Mouse (Mus musculus) hindbrain, embryonic 11.5 days (tissue): ENCODE data around the gene Fam118b. TPM values are rescaled to one million over a fixed set of nuclear protein-coding genes. Genes with fewer than 3 reads are reported as not detected.
A peak's percentile ranks its signal among the peaks of the same experiment; 100 is the strongest.

Source experiments
- ATAC-seq: fragments of 200-750 bp; cut with Nextera tagmentation; 2 replicates; pipeline ENCODE4 v1.8.0; 2017; ENCODE audit warnings: mild to moderate bottlenecking, moderate TSS enrichment, moderate library complexity; ENCODE audit not compliant: low FRiP score
- DNase-seq: peaks from one replicate; pipeline ENCODE4 v3.0.0-alpha.2; 2015; ENCODE audit warnings: low spot score
- H3K27ac ChIP-seq: fragments of 300-500 bp; sonication (generic); 2 replicates; pipeline ENCODE4 v1.5.1; 2014; ENCODE audit warnings: mild to moderate bottlenecking, low read depth, low read length
- H3K27me3 ChIP-seq: fragments of 300-500 bp; sonication (generic); 2 replicates; pipeline ENCODE4 v1.6.1; 2014; ENCODE audit warnings: mild to moderate bottlenecking, low read length, moderate library complexity, mixed read lengths; ENCODE audit not compliant: control insufficient read depth, insufficient read depth
- H3K36me3 ChIP-seq: fragments of 300-500 bp; sonication (generic); 2 replicates; pipeline ENCODE4 v1.6.1; 2014; ENCODE audit warnings: mild to moderate bottlenecking, low read length, moderate library complexity, mixed read lengths; ENCODE audit not compliant: control insufficient read depth, insufficient read depth
- H3K4me1 ChIP-seq: fragments of 300-500 bp; sonication (generic); replicated peaks from 2 replicates; pipeline ENCODE4 v1.6.1; 2014; ENCODE audit warnings: low read length, mixed read lengths; ENCODE audit not compliant: control insufficient read depth, insufficient read depth
- H3K4me2 ChIP-seq: fragments of 300-500 bp; sonication (generic); replicated peaks from 2 replicates; pipeline ENCODE4 v1.6.1; 2014; ENCODE audit warnings: mild to moderate bottlenecking, low read depth, low read length
- H3K4me3 ChIP-seq: fragments of 300-500 bp; sonication (generic); 2 replicates; pipeline ENCODE4 v1.5.1; 2014; ENCODE audit warnings: low read depth, low read length
- H3K9ac ChIP-seq: fragments of 300-500 bp; sonication (generic); 2 replicates; pipeline ENCODE4 v1.6.1; 2014; ENCODE audit warnings: low read depth, low read length
- H3K9me3 ChIP-seq: fragments of 300-500 bp; sonication (generic); 2 replicates; pipeline ENCODE4 v1.6.1; 2016; ENCODE audit warnings: low read length; ENCODE audit not compliant: control insufficient read depth
- WGBS: fragments of 180-500 bp; shearing (Covaris S2); extraction: QIAGEN DNeasy Blood & Tissue Kit; methylation state at CpG from one replicate; pipeline ENCODE4 v1.1.7; 2014; 5-methylcytosine and 5-hydroxymethylcytosine counted together
- polyA plus RNA-seq: library from polyadenylated mRNA; unstranded; fragments of >200 nt; fragmentation: Nextera tagmentation; extraction: Ambion mirVana; gene quantifications from 2 replicates; pipeline ENCODE4 v1.2.1, GENCODE M21; 2014

Gene Fam118b
- 71.4 and 84.8 TPM in 2 replicates for polyA plus RNA-seq

DNA sequence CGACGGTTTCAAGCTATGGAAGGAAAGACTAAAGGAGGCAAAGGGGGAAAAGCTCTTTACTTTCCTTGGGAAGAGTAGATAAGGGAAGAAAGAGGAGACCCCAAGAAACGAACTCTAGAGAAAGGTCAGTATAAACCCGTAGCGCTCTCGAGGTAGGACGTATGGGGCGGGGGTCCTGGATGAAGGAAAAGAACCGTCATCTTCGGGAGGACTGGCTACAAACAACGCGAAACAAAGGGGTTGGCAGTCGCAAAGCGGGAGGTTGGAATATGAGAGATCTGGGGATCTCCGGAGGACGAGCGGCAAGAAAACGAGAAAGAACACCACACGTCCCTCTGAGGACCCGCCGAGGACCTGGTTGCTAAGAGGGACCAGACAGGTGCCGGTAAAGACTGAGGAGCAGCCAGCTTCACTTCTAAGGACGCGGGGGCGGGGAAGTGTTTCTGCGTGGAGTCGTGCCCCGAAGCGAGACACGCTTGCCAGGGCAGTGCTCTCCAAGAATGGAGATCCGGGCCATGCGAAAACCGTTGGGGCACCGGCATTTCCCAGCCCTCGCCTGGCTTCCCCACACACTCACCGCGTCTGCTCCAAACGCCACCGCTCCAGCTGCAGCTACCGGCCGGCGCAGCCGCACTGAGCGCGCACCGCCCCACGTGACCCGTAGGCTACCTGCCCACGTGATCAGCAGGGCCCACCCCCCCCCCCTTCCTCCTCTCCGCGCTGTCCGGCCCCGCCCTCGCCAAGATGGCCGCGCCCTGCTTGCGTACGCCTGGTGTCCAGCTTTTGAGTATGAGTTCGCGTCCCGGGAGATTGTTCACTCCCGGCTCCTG, at the start of gene Fam118b, which contains the start of gene Rpusd4:
Gene Fam118b (minus strand): TSS at position 660 of the 830 bp plus-strand sequence.
Gene Rpusd4 (plus strand): TSS at position 720 of the 830 bp plus-strand sequence.
- ATAC-seq (peak; percentile 98), DNase-seq (peak; percentile 95)
- under 1% methylated on average over 58 of the region's 62 CpGs for WGBS

DNA sequence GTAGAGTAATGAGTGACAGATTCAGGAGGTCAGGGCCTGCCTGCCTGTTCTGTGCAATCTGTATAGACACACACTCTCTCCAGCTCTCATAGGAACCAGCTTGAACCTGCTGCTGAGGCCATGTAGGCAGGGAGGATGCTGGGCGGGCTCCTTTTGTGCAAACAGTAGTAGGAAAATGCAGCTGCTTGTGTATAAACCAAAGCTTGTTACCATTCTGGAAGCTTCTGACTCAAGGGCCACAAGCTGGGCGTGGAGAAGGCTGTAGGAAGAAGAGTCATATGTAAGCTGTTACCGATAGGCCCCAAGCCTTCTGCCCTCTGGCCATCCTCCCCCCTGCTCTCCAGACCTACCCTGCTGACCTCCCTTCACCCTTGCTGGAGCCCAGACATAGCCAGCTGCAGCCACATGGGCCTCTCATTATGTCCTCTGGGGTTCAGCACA, 49.2 kb upstream of the Fam118b start:
- no peaks in the 10 kb centered on the region for H3K36me3 ChIP-seq
- peak overlapping the region; percentile 40 for H3K27ac ChIP-seq
- no peak overlapping the region for H3K4me3 ChIP-seq
- DNase-seq (no peak), ATAC-seq (peak; percentile 15)
- peaks cover 3% of the 10 kb centered on the region; the same call in 1 of the 2 replicates for H3K27me3 ChIP-seq
- H3K9me3 ChIP-seq: no peaks in the 10 kb centered on the region
- H3K9ac ChIP-seq: no peak overlapping the region
- H3K4me2 ChIP-seq: no peak overlapping the region
- H3K4me1 ChIP-seq: peaks cover 11% of the 10 kb centered on the region
- 35% methylated on average over 3 of the region's 3 CpGs for WGBS

More for the DNA sequence above, at the start of gene Fam118b, which contains the start of gene Rpusd4:
- Histone ChIP-seq H3K9me3 (no peaks in the 10 kb centered on the region), H3K4me2 (peak within 1 kb of the TSS; percentile 64), H3K4me3 (peak within 1 kb of the TSS; percentile 77), H3K27me3 (no peaks in the 10 kb centered on the region), H3K27ac (peak within 1 kb of the TSS; percentile 68; the same call in 1 of the 2 replicates), H3K4me1 (peaks cover 5% of the 10 kb centered on the region), H3K36me3 (no peaks in the 10 kb centered on the region; the same call in 1 of the 2 replicates), H3K9ac (peak within 1 kb of the TSS; percentile 84)

DNA sequence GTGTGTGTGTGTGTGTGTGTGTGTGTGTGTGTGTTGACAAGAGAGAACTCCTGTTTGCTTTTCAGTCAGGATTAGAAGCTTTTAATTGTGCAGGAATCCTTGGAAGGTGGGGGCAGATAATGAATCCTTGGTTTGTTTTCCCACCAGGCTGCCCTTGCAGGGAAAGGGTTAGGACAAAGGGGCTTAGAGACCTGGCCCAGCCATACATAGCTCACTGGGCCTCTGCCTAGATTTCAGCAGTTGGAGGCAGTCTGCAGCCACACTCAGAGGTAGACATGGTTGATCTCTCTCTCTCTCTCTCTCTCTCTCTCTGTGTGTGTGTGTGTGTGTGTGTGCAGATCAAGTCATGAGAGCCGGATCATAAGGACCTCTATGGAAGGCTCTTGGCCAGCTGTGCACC, 46.6 kb upstream of the Fam118b start:
- Histone ChIP-seq H3K27ac (no peak overlapping the region), H3K9me3 (no peaks in the 10 kb centered on the region), H3K9ac (no peak overlapping the region), H3K4me3 (no peak overlapping the region), H3K27me3 (peaks cover 2% of the 10 kb centered on the region; the same call in 1 of the 2 replicates), H3K4me2 (no peak overlapping the region), H3K4me1 (peaks cover 11% of the 10 kb centered on the region), H3K36me3 (no peaks in the 10 kb centered on the region)
- no peak for DNase-seq
- WGBS: 50% methylated on average over 1 of the region's 1 CpGs
- ATAC-seq: no peak

DNA sequence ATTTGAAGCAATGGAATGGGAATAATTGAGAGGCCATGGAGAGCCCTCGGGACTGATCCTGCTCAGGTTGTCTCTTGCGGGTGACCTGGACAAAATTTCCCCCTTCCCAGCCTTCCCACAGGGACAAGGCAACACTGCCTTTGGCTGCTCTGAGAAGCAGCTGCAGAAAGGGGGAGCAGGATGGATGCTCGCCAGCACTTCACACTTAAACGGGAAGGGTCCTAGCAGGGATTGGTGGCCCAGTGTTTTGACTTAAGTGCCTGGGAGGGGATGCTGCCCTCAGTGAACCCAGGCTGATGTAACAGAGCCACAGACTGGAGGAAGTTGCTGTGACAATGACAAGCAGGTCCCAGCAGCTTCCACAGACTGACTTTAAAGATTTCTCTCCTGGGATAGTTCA, 46.0 kb upstream of the Fam118b start:
- H3K27ac ChIP-seq: no peak overlapping the region
- H3K4me3 ChIP-seq: no peak overlapping the region
- WGBS: 38% methylated on average over 4 of the region's 4 CpGs
- no peaks in the 10 kb centered on the region for H3K9me3 ChIP-seq
- DNase-seq (no peak), ATAC-seq (no peak)
- no peaks in the 10 kb centered on the region for H3K27me3 ChIP-seq
- H3K9ac ChIP-seq: no peak overlapping the region
- no peaks in the 10 kb centered on the region for H3K36me3 ChIP-seq
- no peak overlapping the region for H3K4me2 ChIP-seq
- H3K4me1 ChIP-seq: peaks cover 11% of the 10 kb centered on the region

DNA sequence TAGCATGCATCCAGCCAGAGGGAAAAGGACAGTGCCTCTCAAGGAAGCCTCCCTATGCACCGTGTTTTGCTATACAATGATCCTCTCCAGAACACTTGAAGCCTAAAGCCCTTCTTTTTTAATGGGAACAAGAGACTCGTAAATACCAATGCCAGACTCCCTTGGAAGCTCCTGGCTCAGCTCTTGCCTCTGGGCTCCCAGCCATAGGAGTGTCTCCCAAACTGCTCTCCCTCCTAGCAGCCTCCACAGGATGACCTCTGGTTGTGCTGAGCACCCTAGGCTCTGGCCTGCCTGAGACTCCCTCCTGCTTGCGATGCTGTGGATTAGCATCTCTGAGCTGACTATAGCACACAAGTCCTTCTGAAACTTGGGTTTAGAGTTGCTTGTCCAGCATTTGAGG, 44.9 kb upstream of the Fam118b start:
- H3K9ac ChIP-seq: no peak overlapping the region
- H3K27me3 ChIP-seq: no peaks in the 10 kb centered on the region
- no peaks in the 10 kb centered on the region for H3K9me3 ChIP-seq
- DNase-seq (no peak), ATAC-seq (no peak)
- no peak overlapping the region for H3K4me3 ChIP-seq
- WGBS: 76% methylated on average over 3 of the region's 3 CpGs
- no peaks in the 10 kb centered on the region for H3K36me3 ChIP-seq
- H3K4me2 ChIP-seq: no peak overlapping the region
- no peak overlapping the region for H3K27ac ChIP-seq
- H3K4me1 ChIP-seq: peaks cover 6% of the 10 kb centered on the region

DNA sequence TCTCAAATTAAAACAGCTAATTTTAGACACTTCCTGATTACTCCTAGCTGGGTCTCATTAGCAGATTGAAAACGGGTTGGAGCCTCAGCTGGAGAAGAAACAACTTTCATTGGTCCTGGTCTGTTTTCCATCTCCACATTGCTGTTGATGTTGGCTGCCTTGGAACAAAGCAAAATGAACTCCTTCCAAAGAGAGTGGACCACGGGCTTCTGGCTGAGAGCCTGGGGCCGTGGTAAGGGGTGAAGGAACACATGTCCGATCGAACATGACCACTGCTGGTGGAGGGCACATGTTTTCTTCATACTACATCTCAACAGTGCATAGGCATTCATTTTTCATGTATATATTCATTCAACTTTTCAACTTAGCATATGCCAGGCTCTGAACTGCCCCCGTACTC, 42.8 kb upstream of the Fam118b start:
- ATAC-seq (no peak), DNase-seq (no peak)
- no peak overlapping the region for H3K27ac ChIP-seq
- H3K4me1 ChIP-seq: no peaks in the 10 kb centered on the region; the same call in 1 of the 2 replicates
- H3K4me3 ChIP-seq: no peak overlapping the region
- 88% methylated on average over 6 of the region's 6 CpGs for WGBS
- no peaks in the 10 kb centered on the region for H3K36me3 ChIP-seq
- no peak overlapping the region for H3K4me2 ChIP-seq
- H3K9me3 ChIP-seq: no peaks in the 10 kb centered on the region
- no peak overlapping the region for H3K9ac ChIP-seq
- no peaks in the 10 kb centered on the region for H3K27me3 ChIP-seq

DNA sequence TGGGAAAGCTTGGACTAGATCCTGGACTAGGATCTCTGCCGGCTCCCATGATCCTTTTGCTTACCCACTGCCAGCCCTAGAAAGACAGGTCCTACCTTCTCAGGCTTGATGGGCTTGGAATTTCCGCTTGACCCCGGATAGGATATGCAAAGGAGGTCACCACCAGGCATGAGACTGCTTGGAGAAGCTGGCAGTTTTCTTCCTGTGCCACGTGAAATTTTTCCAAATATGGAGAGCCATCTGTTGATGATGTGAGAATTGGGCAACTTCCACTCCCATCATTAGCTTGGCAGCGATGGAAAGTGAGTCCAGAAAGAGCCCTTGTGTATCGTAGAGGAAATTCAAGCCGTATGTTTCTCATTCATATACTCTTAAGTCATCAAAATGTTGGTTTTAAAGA, 39.9 kb upstream of the Fam118b start:
- H3K9me3 ChIP-seq: no peaks in the 10 kb centered on the region
- no peak overlapping the region for H3K27ac ChIP-seq
- no peaks in the 10 kb centered on the region for H3K36me3 ChIP-seq
- H3K4me3 ChIP-seq: no peak overlapping the region
- H3K4me1 ChIP-seq: no peaks in the 10 kb centered on the region
- no peak overlapping the region for H3K4me2 ChIP-seq
- WGBS: 85% methylated on average over 7 of the region's 7 CpGs
- no peak overlapping the region for H3K9ac ChIP-seq
- no peak for ATAC-seq
- no peaks in the 10 kb centered on the region for H3K27me3 ChIP-seq
- no peak for DNase-seq

DNA sequence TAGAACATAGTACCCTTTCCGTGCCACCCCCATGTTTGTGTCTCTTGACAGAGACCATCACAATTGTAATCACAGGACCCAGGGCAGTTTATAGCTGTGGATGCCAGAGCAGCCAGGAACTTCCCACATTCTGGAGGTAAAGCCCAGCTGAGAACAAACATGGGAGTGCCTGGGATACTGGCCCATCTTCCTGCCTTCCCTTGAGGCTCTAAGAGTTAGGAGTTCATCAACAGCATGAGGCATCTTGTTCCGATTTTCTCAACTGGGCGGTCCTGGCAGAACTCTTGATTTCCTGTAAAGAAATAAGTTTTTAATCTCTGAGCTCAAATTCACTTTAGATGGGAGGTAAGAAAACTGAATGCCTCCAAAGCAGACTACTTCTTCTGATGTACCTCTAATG, 34.6 kb upstream of the Fam118b start:
- H3K4me2 ChIP-seq: no peak overlapping the region
- no peak overlapping the region for H3K4me3 ChIP-seq
- no peak for DNase-seq
- no peaks in the 10 kb centered on the region for H3K9me3 ChIP-seq
- no peaks in the 10 kb centered on the region for H3K36me3 ChIP-seq
- H3K27me3 ChIP-seq: no peaks in the 10 kb centered on the region
- no peaks in the 10 kb centered on the region for H3K4me1 ChIP-seq
- WGBS: 93% methylated on average over 3 of the region's 3 CpGs
- H3K9ac ChIP-seq: no peak overlapping the region
- H3K27ac ChIP-seq: no peak overlapping the region
- no peak for ATAC-seq

DNA sequence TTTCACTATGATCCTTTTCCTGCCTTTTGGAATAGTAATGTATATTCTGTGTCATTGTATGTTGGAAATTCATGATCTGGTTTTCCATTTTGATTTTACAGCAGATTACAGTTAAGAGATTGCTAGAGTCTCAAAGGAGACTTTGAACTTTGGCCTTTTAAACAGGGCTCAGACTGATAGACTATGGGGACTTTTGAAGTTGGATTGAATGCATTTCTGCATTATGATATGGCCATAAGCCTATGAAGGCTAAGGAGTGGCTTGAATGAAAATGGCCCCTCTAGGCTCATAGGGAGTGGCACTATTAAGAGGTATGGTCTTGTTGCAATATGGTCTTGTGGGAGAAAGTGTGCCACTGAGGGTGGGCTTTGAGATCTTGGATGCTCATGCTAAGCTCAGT, 30.2 kb upstream of the Fam118b start:
- Histone ChIP-seq H3K36me3 (no peaks in the 10 kb centered on the region), H3K9me3 (no peaks in the 10 kb centered on the region), H3K27ac (no peak overlapping the region), H3K4me1 (no peaks in the 10 kb centered on the region), H3K4me3 (no peak overlapping the region), H3K4me2 (no peak overlapping the region), H3K27me3 (peaks cover 7% of the 10 kb centered on the region; the same call in 1 of the 2 replicates), H3K9ac (no peak overlapping the region)
- DNase-seq: no peak
- no peak for ATAC-seq
